Mouse (Mus musculus): ENCODE measurements around the gene Ankrd13d. TPM values are rescaled to one million over a fixed set of nuclear protein-coding genes. Genes with fewer than 3 reads are reported as not detected.

The Ankrd13d gene
- polyA plus RNA-seq, 1 experiment, result 2.0 TPM

- no peak for DNase-seq (ENCODE audit: low read depth, low spot score)
- WGBS, result 62% methylated on average over 7 of the region's 7 CpGs
These were observed 20.2 kb upstream of the Ankrd13d start for GRCm38 (mm10) chr19:4302936-4303639.

GRCm38 (mm10) chr19:4301735-4302651 lies 19.1 kb upstream of the Ankrd13d start:
- DNase-seq (ENCODE audit: low read depth, low spot score), result no peak
- 56% methylated on average over 21 of the region's 21 CpGs for WGBS

- WGBS, result 66% methylated on average over 11 of the region's 11 CpGs
- DNase-seq (ENCODE audit: low read depth, low spot score), result no peak
These were observed 18.2 kb upstream of the Ankrd13d start for GRCm38 (mm10) chr19:4300852-4301734.

- WGBS, result 23% methylated on average over 7 of the region's 7 CpGs
- DNase-seq (ENCODE audit: low read depth, low spot score), result peak; percentile 52
These were observed 17.4 kb upstream of the Ankrd13d start for GRCm38 (mm10) chr19:4300271-4300704.

GRCm38 (mm10) chr19:4299574-4300270 lies 16.8 kb upstream of the Ankrd13d start:
- no peak for DNase-seq (ENCODE audit: low read depth, low spot score)
- 52% methylated on average over 6 of the region's 6 CpGs for WGBS

- 88% methylated on average over 7 of the region's 7 CpGs for WGBS
These were observed 16.2 kb upstream of the Ankrd13d start for GRCm38 (mm10) chr19:4299126-4299525.

GRCm38 (mm10) chr19:4298322-4299121 lies 15.6 kb upstream of the Ankrd13d start:
- WGBS, result 82% methylated on average over 17 of the region's 17 CpGs
- DNase-seq (ENCODE audit: low read depth, low spot score), result no peak

More at GRCm38 (mm10) chr19:4299126-4299525, 16.2 kb upstream of the Ankrd13d start:
- no peak for DNase-seq (ENCODE audit: low read depth, low spot score)

- WGBS, result 66% methylated on average over 5 of the region's 5 CpGs
- DNase-seq (ENCODE audit: low read depth, low spot score), result no peak
These were observed 14.9 kb upstream of the Ankrd13d start for GRCm38 (mm10) chr19:4297851-4298250.

- no peak for DNase-seq (ENCODE audit: low read depth, low spot score)
- 73% methylated on average over 2 of the region's 2 CpGs for WGBS
These were observed 13.7 kb upstream of the Ankrd13d start for GRCm38 (mm10) chr19:4296611-4297010.

GRCm38 (mm10) chr19:4295391-4295790 lies 12.5 kb upstream of the Ankrd13d start:
- no peak for DNase-seq (ENCODE audit: low read depth, low spot score)
- WGBS, result 84% methylated on average over 4 of the region's 4 CpGs

GRCm38 (mm10) chr19:4294381-4295097 lies 11.6 kb upstream of the Ankrd13d start:
- 61% methylated on average over 14 of the region's 14 CpGs for WGBS
- no peak for DNase-seq (ENCODE audit: low read depth, low spot score)

GRCm38 (mm10) chr19:4291161-4291560 lies 8.2 kb upstream of the Ankrd13d start:
- no peak for DNase-seq (ENCODE audit: low read depth, low spot score)
- 93% methylated on average over 11 of the region's 11 CpGs for WGBS

GRCm38 (mm10) chr19:4290749-4291148 lies 7.8 kb upstream of the Ankrd13d start:
- DNase-seq (ENCODE audit: low read depth, low spot score), result no peak
- 91% methylated on average over 15 of the region's 15 CpGs for WGBS

- no peak for DNase-seq (ENCODE audit: low read depth, low spot score)
- WGBS, result 32% methylated on average over 7 of the region's 7 CpGs
These were observed 716 bp upstream of the Ankrd13d start for GRCm38 (mm10) chr19:4283653-4284052.

GRCm38 (mm10) chr19:4280425-4280824 lies 2.5 kb downstream of the Ankrd13d start:
- DNase-seq (ENCODE audit: low read depth, low spot score), result no peak
- 94% methylated on average over 9 of the region's 9 CpGs for WGBS

GRCm38 (mm10) chr19:4279487-4279886 lies 3.5 kb downstream of the Ankrd13d start:
- WGBS, result 94% methylated on average over 1 of the region's 1 CpGs
- no peak for DNase-seq (ENCODE audit: low read depth, low spot score)

- 95% methylated on average over 11 of the region's 11 CpGs for WGBS
- DNase-seq (ENCODE audit: low read depth, low spot score), result no peak
These were observed 12.0 kb downstream of the Ankrd13d start for GRCm38 (mm10) chr19:4270972-4271371.

- no peak for DNase-seq (ENCODE audit: low read depth, low spot score)
- 84% methylated on average over 6 of the region's 6 CpGs for WGBS
These were observed 12.8 kb downstream of the Ankrd13d start for GRCm38 (mm10) chr19:4270187-4270586.
